Mouse (Mus musculus) limb, embryonic 11.5 days (tissue): ENCODE results near the gene Iqcn. TPM values are rescaled to one million over a fixed set of nuclear protein-coding genes. Genes with fewer than 3 reads are reported as not detected.
A peak's percentile ranks its signal among the peaks of the same experiment; 100 is the strongest.

ENCODE experiments used
- ATAC-seq: fragments of 200-750 bp; cut with Nextera tagmentation; 2 replicates; pipeline ENCODE4 v1.8.0; 2017; ENCODE audit warnings: low read depth; ENCODE audit not compliant: insufficient number of reproducible peaks, low FRiP score, low TSS enrichment
- DNase-seq: peaks from one replicate; pipeline ENCODE4 v3.0.0-alpha.2; 2015; ENCODE audit warnings: low spot score
- H3K27ac ChIP-seq: fragments of 300-500 bp; sonication (generic); replicated peaks from 2 replicates; pipeline ENCODE4 v1.5.1; 2014; ENCODE audit warnings: low read depth, mild to moderate bottlenecking, low read length
- H3K27me3 ChIP-seq: fragments of 300-500 bp; sonication (generic); 2 replicates; pipeline ENCODE4 v1.6.1; 2014; ENCODE audit warnings: mild to moderate bottlenecking, low read length, mixed read lengths; ENCODE audit not compliant: control insufficient read depth, insufficient read depth
- H3K36me3 ChIP-seq: fragments of 300-500 bp; sonication (generic); 2 replicates; pipeline ENCODE4 v1.6.1; 2014; ENCODE audit warnings: mild to moderate bottlenecking, low read length, moderate library complexity, mixed read lengths; ENCODE audit not compliant: control insufficient read depth, insufficient read depth
- H3K4me1 ChIP-seq: fragments of 300-500 bp; sonication (generic); 2 replicates; pipeline ENCODE4 v1.6.1; 2014; ENCODE audit warnings: low read length, mixed read lengths; ENCODE audit not compliant: control insufficient read depth, insufficient read depth
- H3K4me2 ChIP-seq: fragments of 300-500 bp; sonication (generic); 2 replicates; pipeline ENCODE4 v1.6.1; 2014; ENCODE audit warnings: low read depth, mild to moderate bottlenecking, moderate library complexity; ENCODE audit not compliant: severe bottlenecking
- H3K4me3 ChIP-seq: fragments of 300-500 bp; sonication (generic); 2 replicates; pipeline ENCODE4 v1.5.1; 2014; ENCODE audit warnings: low read depth, low read length
- H3K9ac ChIP-seq: fragments of 300-500 bp; sonication (generic); 2 replicates; pipeline ENCODE4 v1.6.1; 2014; ENCODE audit warnings: mild to moderate bottlenecking, low read length
- H3K9me3 ChIP-seq: fragments of 300-500 bp; sonication (generic); 2 replicates; pipeline ENCODE4 v1.6.1; 2016; ENCODE audit warnings: low read length; ENCODE audit not compliant: control insufficient read depth
- WGBS: fragments of 180-500 bp; shearing (Covaris S2); extraction: QIAGEN DNeasy Blood & Tissue Kit; methylation state at CpG from one replicate; pipeline ENCODE4 v1.1.7; 2014; 5-methylcytosine and 5-hydroxymethylcytosine counted together
- polyA plus RNA-seq: library from polyadenylated mRNA; unstranded; fragments of >200 nt; fragmentation: Nextera tagmentation; extraction: Ambion mirVana; gene quantifications from 2 replicates; pipeline ENCODE4 v1.2.1, GENCODE M21; 2014

Iqcn gene
- polyA plus RNA-seq, 1 experiment from 2014 or later = not detected

DNA sequence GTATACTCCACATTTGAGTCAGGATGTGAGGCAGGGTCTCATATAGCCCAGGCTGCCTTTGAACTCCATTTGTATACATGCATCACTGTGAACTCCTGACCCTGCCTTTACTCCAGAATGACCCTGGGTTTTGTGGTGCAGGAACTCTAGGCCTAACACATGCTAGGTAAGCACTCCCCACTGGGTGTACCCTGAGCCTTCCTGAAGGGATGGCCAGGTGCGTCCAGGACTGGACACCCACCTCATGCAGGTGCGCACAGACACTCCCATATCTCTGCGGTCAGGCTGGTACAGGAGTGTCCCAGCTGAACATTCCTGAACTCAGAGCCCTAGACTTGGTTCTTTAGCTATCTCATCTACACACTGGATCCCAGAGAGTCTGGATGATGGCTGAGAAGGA lies 29.1 kb upstream of the Iqcn start:
- peak overlapping the region; percentile 87 for H3K9ac ChIP-seq
- no peak for DNase-seq
- H3K27me3 ChIP-seq = no peaks in the 10 kb centered on the region
- H3K4me3 ChIP-seq = peak overlapping the region; percentile 66
- H3K9me3 ChIP-seq = no peaks in the 10 kb centered on the region
- H3K4me2 ChIP-seq = peak overlapping the region; percentile 66
- peaks cover 12% of the 10 kb centered on the region for H3K36me3 ChIP-seq
- peaks cover 12% of the 10 kb centered on the region for H3K4me1 ChIP-seq
- 86% methylated on average over 3 of the region's 3 CpGs for WGBS
- ATAC-seq = 0 out of 2 replicates have a peak, but pooled peaks have one; percentile 4
- peak overlapping the region; percentile 92 for H3K27ac ChIP-seq

DNA sequence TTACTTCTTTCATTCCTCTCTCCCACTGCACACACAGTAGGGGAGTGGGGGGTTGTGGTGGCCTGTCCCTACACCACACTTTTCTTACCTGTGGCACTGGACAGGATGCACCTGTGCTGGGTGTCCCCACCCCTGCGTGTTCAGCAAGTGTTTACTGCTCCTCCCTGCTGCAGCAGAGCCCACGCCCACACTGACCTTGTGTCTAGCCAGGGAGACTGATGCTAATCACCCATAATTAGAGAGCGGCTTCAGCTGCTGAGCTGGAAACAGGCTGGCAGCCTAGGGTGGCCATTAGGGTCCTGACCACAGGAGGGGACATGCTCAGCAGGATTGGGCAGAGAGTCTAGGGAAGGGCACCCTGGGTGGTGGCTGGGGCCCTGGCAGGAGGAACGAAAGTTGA lies 28.5 kb upstream of the Iqcn start:
- ATAC-seq = no peak
- no peaks in the 10 kb centered on the region for H3K27me3 ChIP-seq
- H3K9me3 ChIP-seq = no peaks in the 10 kb centered on the region
- no peak overlapping the region for H3K9ac ChIP-seq
- H3K4me3 ChIP-seq = no peak overlapping the region
- no peak overlapping the region for H3K27ac ChIP-seq
- no peak for DNase-seq
- WGBS = 71% methylated on average over 4 of the region's 4 CpGs
- H3K36me3 ChIP-seq = peaks cover 16% of the 10 kb centered on the region
- peaks cover 12% of the 10 kb centered on the region for H3K4me1 ChIP-seq
- no peak overlapping the region for H3K4me2 ChIP-seq

DNA sequence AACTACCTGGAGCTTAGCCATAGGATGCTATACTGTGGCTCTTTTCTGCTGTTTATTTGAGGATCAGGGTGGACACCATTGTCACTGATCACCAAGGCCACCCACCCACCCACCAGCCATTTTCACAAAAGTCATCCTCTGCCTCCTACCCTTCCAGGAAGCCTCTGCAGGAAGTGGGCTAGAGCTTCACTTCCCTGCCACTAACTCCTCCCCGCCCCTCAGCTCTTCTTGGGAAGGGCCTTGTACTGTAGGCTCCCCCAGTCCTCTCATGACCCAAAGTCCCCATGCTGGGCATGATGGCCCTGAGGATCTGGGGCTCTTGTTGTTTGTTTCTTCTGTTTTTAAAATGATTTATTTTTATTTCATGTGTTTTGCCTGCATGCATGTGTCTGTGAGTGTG lies 27.9 kb upstream of the Iqcn start:
- WGBS = 73% methylated on average over 1 of the region's 1 CpGs
- Histone ChIP-seq H3K27ac (no peak overlapping the region), H3K9me3 (no peaks in the 10 kb centered on the region), H3K36me3 (peaks cover 16% of the 10 kb centered on the region), H3K4me3 (no peak overlapping the region), H3K9ac (no peak overlapping the region), H3K4me2 (no peak overlapping the region), H3K4me1 (peaks cover 12% of the 10 kb centered on the region), H3K27me3 (no peaks in the 10 kb centered on the region)
- no peak for ATAC-seq
- no peak for DNase-seq

DNA sequence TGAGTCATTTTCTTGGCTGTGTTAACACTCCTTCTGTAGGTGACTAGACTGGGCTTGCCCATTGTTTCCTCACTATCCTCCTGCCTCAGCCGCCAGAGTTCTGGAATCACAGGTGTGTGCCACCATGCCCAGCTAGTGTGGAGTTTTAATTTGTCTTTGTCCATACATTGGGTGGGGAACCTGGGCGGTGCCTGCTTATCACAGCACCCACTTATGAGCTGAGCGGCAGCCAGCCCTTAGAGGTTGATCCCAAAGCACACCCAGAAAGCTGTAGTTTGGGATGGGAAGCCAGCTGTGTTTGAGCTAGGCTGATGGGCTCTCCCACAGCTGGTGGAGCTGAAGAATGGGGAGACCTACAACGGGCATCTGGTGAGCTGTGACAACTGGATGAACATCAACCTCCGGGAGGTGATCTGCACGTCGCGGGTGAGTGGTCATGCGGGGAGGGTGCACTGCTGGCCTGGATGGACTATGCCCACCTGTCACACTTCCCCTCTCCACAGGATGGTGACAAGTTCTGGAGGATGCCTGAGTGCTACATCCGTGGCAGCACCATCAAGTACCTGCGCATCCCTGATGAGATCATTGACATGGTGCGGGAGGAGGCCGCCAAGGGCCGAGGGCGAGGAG lies 25.7 kb upstream of the Iqcn start:
- no peak for DNase-seq
- Histone ChIP-seq H3K4me1 (peaks cover 12% of the 10 kb centered on the region), H3K4me3 (no peak overlapping the region), H3K9me3 (no peaks in the 10 kb centered on the region), H3K27me3 (no peaks in the 10 kb centered on the region), H3K36me3 (peaks cover 16% of the 10 kb centered on the region), H3K27ac (no peak overlapping the region), H3K4me2 (no peak overlapping the region), H3K9ac (no peak overlapping the region)
- no peak for ATAC-seq
- WGBS = 94% methylated on average over 15 of the region's 15 CpGs

DNA sequence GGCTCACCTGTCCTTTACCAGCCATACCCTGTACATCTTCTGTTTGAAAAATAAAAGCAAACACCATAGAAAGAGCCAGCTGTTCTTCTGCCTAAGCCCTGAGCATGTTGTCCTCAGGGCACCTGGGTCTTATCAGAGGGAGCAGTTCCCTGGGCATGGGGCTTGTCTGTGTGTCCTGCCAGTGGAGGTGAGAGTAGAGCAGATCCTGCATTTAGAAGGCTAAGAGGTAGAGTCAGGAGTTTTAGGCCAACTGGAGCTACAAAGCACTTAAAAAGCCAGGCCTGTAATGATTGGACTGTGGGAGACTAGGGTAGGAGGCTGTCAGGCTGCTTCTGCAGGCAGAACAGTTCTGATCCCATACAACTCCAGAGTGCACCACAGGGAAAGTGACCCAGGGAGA lies 24.6 kb upstream of the Iqcn start:
- ATAC-seq = no peak
- H3K27me3 ChIP-seq = no peaks in the 10 kb centered on the region
- H3K9ac ChIP-seq = no peak overlapping the region
- H3K4me2 ChIP-seq = no peak overlapping the region
- DNase-seq = no peak
- no peak overlapping the region for H3K4me3 ChIP-seq
- H3K4me1 ChIP-seq = peaks cover 11% of the 10 kb centered on the region
- H3K27ac ChIP-seq = no peak overlapping the region
- peaks cover 16% of the 10 kb centered on the region for H3K36me3 ChIP-seq
- no peaks in the 10 kb centered on the region for H3K9me3 ChIP-seq

DNA sequence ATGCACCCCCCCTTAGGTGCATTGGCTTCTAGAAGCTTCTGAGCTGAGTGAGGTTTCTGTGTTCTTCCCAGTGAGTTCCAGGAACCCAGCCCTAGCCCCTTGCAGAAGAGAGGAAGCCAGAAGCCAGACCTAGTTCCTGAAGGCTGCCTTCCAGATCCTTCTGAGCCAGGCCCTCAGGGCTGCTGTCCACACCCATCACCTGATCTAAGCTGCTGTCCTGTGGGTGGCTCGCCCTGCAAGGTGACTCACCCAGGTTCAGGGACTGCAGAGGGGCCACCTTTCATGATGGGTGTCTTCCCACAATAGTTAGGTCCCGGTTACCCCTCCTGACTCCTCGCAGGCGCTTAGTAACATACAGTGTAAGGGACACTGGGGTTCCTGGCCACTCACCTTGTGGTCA lies 23.9 kb upstream of the Iqcn start:
- Histone ChIP-seq H3K4me3 (no peak overlapping the region), H3K36me3 (peaks cover 16% of the 10 kb centered on the region), H3K4me2 (no peak overlapping the region), H3K27me3 (no peaks in the 10 kb centered on the region), H3K9ac (no peak overlapping the region), H3K27ac (no peak overlapping the region), H3K4me1 (peaks cover 5% of the 10 kb centered on the region; the same call in 1 of the 2 replicates), H3K9me3 (no peaks in the 10 kb centered on the region)
- DNase-seq (no peak), ATAC-seq (no peak)
- WGBS = 92% methylated on average over 4 of the region's 4 CpGs

DNA sequence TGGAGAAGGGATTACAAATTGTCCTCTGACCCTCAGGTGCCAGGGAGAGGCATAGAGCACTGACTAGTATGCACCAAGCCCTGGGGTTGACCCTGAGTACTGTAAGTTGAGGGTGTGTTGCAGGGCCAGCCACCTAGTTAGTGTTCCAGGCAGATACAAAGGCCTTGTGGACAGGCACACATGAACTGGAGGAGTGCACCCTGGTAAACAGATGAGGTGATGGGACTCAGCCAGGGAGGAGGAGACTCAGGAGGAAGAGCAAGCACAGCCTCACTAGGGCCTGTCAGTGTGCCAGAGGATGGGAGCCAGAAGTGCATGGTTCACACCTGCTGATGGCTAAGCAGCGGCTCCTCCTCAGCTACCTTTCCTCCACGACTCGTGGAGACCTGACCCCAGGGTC lies 23.2 kb upstream of the Iqcn start:
- Histone ChIP-seq H3K4me1 (no peaks in the 10 kb centered on the region), H3K27ac (no peak overlapping the region), H3K4me3 (no peak overlapping the region), H3K36me3 (peaks cover 17% of the 10 kb centered on the region), H3K9me3 (no peaks in the 10 kb centered on the region), H3K9ac (no peak overlapping the region), H3K4me2 (no peak overlapping the region), H3K27me3 (no peaks in the 10 kb centered on the region)
- DNase-seq (no peak), ATAC-seq (no peak)
- WGBS = 48% methylated on average over 3 of the region's 3 CpGs

DNA sequence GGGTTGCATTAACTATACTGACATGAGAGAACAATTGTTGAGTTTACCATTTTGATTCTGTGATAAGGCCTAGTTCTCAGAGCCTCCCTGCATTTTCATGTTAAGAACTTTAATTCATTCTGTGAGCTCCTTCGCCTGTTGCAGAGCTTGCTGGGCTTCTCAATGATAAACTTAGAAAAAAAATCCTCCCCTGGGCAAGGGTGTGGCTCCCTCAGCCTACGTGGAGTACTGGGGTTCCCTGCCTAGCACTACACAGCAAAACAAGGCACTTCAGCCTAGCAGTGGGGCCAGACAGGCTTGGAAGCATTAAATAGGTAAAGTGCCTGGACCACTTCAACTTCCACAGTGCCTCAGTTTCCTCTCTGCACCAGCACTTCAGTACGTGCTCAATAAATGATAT lies 21.8 kb upstream of the Iqcn start:
- no peaks in the 10 kb centered on the region for H3K27me3 ChIP-seq
- H3K36me3 ChIP-seq = peaks cover 18% of the 10 kb centered on the region
- H3K9me3 ChIP-seq = no peaks in the 10 kb centered on the region
- ATAC-seq = no peak
- no peaks in the 10 kb centered on the region for H3K4me1 ChIP-seq
- no peak overlapping the region for H3K9ac ChIP-seq
- no peak overlapping the region for H3K4me3 ChIP-seq
- no peak overlapping the region for H3K4me2 ChIP-seq
- H3K27ac ChIP-seq = no peak overlapping the region
- DNase-seq = no peak
- 79% methylated on average over 3 of the region's 3 CpGs for WGBS

DNA sequence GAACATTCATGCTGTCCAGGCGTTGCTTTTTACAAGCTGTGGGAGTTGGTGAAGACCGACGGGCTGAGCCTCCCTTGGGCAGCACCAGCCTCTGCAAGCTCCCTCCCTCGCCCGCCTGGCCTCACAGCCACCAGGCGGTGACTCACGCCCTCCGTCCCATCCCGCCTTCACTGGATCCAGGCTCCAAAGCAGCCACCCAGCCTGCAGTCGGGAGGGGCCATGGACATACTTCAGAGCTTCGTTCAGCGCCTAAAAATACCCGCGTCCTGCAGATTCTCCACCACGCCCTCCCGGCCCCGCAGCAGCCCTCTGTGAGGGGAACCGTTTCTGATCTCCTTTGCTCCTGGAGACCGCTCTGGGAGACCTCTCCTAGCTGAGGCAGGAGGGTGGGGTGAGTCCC lies 21.1 kb upstream of the Iqcn start:
- no peak for ATAC-seq
- H3K4me1 ChIP-seq = no peaks in the 10 kb centered on the region
- H3K36me3 ChIP-seq = peaks cover 18% of the 10 kb centered on the region
- H3K9me3 ChIP-seq = no peaks in the 10 kb centered on the region
- 7% methylated on average over 19 of the region's 19 CpGs for WGBS
- H3K4me3 ChIP-seq = peak overlapping the region; percentile 5; the same call in 1 of the 2 replicates
- H3K4me2 ChIP-seq = peak overlapping the region; percentile 15; the same call in 1 of the 2 replicates
- peak overlapping the region; percentile 40; the same call in 1 of the 2 replicates for H3K9ac ChIP-seq
- H3K27ac ChIP-seq = no peak overlapping the region
- DNase-seq = peak; percentile 53
- H3K27me3 ChIP-seq = no peaks in the 10 kb centered on the region
